Mouse (Mus musculus): ENCODE data around the gene Rasl11a. TPM values are rescaled to one million over a fixed set of nuclear protein-coding genes. Genes with fewer than 3 reads are reported as not detected.

The Rasl11a gene
- 0.41 TPM for polyA plus RNA-seq (2014; fragmentation: Illumina TruSeq; extraction: RNeasy Lipid Tissue Mini Kit (QIAGEN cat#74804); ENCODE audit: low read depth, low replicate concordance)

GRCm38 (mm10) chr5:146844945-146845365, at the start of gene Rasl11a:
Rasl11a (plus strand) TSS chr5:146845071.

GRCm38 (mm10) chr5:146832769-146833448, 12.0 kb upstream of the Rasl11a start, which contains the start of gene Rpl21:
Rpl21 (plus strand) TSS chr5:146832890.

Other genes starting within 250 kb of the Rasl11a start
- 111 TPM for gene Usp12, start 50.1 kb upstream of the Rasl11a start, polyA plus RNA-seq (2014; fragmentation: Illumina TruSeq; extraction: RNeasy Lipid Tissue Mini Kit (QIAGEN cat#74804); ENCODE audit: low read depth, low replicate concordance)
- gene Rpl21, start 12.2 kb upstream of the Rasl11a start, polyA plus RNA-seq (2014; fragmentation: Illumina TruSeq; extraction: RNeasy Lipid Tissue Mini Kit (QIAGEN cat#74804); ENCODE audit: low read depth, low replicate concordance): 364 TPM
- 23.6 TPM for gene Gtf3a, start 103.6 kb downstream of the Rasl11a start, polyA plus RNA-seq (2014; fragmentation: Illumina TruSeq; extraction: RNeasy Lipid Tissue Mini Kit (QIAGEN cat#74804); ENCODE audit: low read depth, low replicate concordance)
- gene Mtif3, start 118.7 kb downstream of the Rasl11a start, polyA plus RNA-seq (2014; fragmentation: Illumina TruSeq; extraction: RNeasy Lipid Tissue Mini Kit (QIAGEN cat#74804); ENCODE audit: low read depth, low replicate concordance): 34.4 TPM
- 25.4 TPM for gene Lnx2, start 231.5 kb downstream of the Rasl11a start, polyA plus RNA-seq (2014; fragmentation: Illumina TruSeq; extraction: RNeasy Lipid Tissue Mini Kit (QIAGEN cat#74804); ENCODE audit: low read depth, low replicate concordance)
- gene Polr1d, start 232.0 kb downstream of the Rasl11a start, polyA plus RNA-seq (2014; fragmentation: Illumina TruSeq; extraction: RNeasy Lipid Tissue Mini Kit (QIAGEN cat#74804); ENCODE audit: low read depth, low replicate concordance): 185 TPM